In the genomic region with DNA sequence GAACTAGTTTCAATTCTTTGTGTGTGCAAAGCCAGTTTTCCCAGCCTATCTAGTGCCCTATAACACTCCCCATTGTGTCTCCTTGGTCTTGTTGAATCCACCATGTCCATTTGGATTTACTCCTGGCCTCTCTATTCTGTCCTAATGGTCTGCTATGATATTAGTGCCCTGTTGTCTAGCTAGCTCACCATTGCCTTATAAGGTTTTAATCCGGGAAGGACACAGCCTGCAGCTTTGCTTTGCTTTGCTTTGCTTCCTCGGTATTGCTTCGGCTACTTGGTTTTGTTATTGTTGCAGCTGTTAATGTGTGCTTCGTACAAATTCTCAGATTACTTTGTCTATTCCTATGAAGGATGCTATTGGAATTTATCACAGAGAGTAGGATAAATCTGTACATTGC, we compare ENCODE assay signal across 15 mouse cellular contexts.
"Had no signal": no experiment of that assay in that cellular context is flagged by ENCODE, and none has a peak within 500 bp of the region (broad histone marks: within the 10 kb centered on the region; RNA-seq: fewer than 3 reads in every experiment).

No protein-coding gene starts in this region.

- DNase-seq: retina, postnatal 1 day; right cerebral cortex, adult 18-20 months; right cerebral cortex, postnatal 14 days; right cerebral cortex, postnatal 25 days; right cerebral cortex, postnatal 4 days; spleen, adult 18-20 months; thymus, adult 18-20 months; thymus, adult 2 months; thymus, postnatal 14 days; thymus, postnatal 25 days; thymus, postnatal 36 days; thymus, postnatal 4 days had no signal

- H3K4me2 ChIP-seq: neural tube, embryonic 13.5 days; neural tube, embryonic 15.5 days; stomach, embryonic 15.5 days had no signal

- H3K36me3 ChIP-seq: neural tube, embryonic 13.5 days; neural tube, embryonic 15.5 days; stomach, embryonic 15.5 days had no signal

- H3K4me3 ChIP-seq: neural tube, embryonic 13.5 days; neural tube, embryonic 15.5 days; stomach, embryonic 15.5 days had no signal

- H3K27me3 ChIP-seq: neural tube, embryonic 13.5 days; neural tube, embryonic 15.5 days; stomach, embryonic 15.5 days had no signal
